Mouse (Mus musculus) skeletal muscle tissue, adult 2 months (tissue): ENCODE results near the gene Hhat.

Experiments
- DNase-seq: peaks from one replicate; pipeline ENCODE4 v3.0.0-alpha.2; 2012; ENCODE audit warnings: low read depth, low spot score

The Hhat gene

DNA sequence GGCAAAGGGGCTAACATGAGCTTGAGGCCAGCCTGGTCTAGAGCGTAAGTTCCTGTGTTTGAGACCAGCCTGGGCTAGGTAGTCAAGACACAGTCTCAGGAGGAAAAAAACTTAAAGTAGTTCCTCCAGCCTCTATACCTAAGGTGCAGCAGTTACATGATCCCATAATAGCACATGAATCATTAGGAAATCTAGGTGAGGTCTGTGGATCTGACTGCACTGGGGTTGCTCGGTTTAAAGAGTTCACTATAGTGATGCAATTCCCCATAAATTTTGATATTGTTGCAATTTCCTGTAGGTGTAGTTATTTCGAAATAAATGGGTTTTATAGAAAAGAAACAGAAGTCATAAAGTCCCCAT lies 26.2 kb downstream of the Hhat start:
- no peak for DNase-seq

DNA sequence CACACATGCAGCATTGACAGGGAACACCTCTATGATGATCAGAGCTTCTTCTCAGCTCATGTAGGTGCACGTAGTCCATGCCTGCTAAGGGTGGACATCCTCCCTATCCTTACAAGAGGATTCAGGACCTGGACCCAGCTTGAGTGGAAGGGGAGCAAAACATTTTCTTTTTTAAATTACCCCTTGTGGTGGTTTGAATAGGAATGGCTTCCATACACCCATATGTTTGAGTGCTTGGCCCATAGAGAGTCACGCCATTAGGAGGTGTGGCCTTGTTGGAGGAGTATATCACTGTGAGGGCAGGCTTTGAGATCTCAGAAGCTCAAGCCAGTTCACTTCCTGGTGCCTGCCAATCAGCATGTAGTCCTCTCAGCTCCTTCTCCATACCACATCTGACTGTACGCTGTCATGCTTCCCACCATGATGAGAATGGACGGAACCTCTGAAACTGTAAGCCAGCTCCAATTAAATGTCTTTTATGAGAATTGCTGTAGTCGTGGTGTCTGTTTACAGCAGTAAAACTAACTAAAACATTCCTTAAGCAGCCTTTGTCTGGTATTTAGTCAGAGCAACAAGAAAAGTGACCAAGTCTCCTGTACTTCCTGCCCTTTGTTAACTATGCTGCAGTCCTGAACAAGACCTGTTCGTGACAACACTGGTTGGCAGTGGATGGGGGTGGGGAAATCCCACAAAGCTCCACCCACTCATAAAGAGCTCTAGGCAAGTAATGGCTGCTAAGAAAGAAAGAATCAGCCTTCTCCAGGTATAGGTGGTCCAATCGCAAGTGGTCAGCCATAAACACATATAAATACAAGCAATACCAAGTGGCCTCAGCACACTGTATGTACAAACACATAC lies 28.4 kb downstream of the Hhat start:
- DNase-seq, result no peak

DNA sequence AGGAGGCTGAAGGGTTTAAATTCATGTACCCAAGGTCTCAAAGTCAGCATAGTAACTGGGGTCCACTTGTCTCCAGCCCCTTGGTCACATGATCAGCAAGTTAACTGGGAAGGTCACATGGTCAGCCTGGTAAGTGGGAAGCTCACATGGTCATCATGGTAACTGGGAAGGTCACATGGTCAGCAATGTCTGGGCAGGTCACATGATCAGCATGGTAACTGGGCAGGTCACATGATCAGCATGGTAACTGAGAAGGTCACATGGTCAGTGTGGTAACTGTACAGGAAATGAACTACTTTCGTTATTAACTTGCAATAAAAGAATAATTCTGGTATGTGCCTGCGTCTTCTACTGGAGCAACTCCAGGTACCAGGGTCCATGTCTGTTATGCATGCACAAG lies 29.1 kb downstream of the Hhat start:
- DNase-seq, result no peak

DNA sequence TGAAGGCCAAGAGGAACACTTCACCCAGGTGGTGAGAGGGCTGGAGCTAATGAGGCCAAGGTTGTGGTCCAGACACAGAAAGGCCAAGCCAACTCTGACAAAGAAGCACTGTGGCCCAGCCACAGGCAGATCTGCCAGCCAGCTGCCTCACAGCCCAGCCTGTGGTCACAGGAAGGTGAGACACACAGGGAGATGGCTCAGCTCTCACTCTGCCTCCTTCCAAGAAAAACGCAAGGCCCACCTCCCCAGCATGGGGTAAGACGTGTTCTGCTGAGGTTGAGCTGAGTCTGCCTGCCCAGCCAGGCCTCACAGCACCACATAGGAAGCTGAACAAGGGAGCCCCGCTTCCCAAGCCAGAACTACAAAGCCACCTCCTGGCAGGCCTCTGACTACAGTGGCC lies 34.5 kb downstream of the Hhat start:
- peak; percentile 10 for DNase-seq

DNA sequence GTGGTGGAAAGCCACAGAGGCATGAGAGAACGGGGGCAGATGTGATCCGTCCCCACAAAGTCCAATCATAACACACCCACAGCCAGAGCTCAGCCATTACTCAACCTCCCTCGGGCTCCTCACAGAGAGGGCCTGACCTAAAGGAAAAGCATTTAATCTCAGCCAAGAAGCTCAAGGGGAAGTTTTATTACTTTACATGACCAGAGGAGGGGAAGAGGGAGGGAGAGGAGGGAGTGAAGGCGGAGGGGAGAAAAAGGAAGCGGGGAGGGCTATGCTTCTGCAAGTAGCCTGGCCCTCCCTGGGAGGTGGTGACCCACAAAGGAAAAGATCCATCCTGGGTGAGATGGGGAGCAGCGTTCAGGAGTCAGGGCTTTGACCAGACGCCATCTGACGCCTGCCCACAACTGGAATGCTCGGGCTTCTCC lies 35.0 kb downstream of the Hhat start:
- peak; percentile 25 for DNase-seq

DNA sequence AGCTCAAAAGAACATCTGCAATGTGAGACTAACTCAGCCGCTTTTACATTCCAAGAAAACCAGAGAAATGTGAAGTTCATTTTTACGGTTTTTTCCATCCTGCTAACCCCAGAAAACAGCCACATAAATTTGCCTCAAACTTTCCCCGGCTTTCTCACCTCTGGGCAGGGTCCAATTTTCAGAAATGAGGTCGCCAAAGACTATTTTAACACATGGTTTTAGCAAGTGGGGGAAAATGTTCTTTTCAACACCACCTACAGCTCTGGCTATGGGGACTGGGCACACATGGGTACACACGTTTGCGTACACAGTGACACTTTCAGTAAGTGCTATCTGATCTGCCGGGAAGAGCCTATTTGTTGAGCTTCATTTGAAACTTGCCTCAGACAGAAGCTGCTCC lies 40.5 kb downstream of the Hhat start:
- DNase-seq, result no peak

DNA sequence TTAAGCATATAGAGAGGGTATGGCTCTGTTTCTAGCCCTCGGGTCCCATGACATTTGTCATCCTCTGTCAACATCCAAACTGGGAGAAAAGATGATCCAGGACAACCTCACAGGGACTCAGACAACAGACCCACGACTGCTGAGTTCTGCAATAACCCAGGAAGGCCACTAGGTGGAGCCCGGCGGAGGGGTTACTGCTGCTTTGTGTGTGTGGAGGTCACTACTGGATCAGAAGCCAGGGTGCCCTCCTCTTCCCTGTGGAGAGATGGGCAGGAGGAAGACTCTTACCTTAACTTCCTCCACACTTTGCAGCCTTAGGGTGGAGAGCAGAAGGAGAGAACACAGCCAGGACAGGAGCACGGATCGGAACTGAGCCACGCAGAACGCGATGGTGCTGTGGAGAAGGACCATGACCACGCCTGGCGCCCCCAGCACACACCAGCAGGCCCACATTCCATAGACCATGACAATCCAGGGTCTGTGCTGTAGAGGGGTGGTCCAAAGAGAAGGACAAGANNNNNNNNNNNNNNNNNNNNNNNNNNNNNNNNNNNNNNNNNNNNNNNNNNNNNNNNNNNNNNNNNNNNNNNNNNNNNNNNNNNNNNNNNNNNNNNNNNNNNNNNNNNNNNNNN lies 43.9 kb downstream of the Hhat start:
- peak; percentile 30 for DNase-seq

DNA sequence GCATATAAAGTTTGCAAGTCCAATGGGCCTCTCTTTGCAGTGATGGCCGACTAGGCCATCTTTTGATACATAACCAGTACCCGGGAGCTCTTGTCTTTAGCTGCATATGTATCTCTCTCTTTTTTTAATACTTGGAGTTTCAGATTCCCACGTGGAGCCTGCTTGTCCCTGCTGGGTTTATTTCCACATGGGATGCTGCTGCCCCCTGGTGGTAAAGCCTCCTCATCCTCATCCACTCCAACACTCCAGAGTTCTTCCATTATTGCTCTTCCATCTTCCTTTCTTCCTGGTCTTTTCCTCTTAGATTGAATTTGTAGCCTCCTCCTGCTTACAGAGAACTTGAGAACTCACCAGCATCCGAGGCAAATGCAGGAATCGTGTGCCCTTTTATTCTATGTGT lies 48.9 kb downstream of the Hhat start:
- DNase-seq, result no peak

DNA sequence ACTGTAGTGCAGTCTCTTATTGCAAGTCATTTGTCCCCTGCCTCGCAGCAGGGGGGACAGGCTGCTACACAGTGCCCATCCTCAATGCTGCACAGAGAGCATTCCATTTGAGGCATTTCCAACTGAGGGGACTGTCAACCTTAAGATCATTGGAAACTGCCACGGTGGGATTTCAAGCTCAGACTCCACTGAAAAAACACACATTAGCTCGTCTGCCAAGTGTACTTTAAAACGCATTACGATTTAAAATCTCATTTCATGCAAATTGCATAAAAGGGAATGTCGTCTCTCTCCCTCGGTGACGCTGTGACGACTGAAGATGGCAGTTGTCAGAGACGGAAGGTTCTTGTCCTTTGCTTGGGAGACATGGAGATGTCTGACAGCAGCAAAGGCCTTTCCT lies 50.9 kb downstream of the Hhat start:
- no peak for DNase-seq

DNA sequence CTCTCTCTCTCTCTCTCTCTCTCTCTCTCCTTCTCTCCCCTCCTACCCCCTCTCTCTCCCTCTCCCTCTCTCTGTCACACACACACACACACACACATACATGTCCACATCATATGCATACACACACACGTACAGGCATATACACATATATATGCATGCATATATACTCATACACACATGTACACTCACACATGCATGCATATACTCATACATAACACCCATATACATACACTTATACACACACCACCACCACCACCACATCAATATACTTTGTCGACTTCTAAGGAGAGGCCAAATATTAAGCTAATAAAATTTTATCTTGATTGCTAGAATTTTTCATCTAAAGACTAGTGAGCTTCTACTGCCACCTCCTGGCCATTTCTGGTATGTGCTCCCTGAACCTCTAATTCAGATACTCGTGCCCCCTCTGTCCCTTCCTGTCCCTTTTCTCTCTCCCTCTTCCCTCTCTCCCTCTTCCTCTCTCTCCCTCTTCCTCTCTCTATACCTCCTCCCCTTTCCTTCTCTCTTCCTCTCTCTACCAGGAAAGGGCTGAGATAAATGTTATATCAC lies 59.2 kb downstream of the Hhat start:
- DNase-seq, result no peak

DNA sequence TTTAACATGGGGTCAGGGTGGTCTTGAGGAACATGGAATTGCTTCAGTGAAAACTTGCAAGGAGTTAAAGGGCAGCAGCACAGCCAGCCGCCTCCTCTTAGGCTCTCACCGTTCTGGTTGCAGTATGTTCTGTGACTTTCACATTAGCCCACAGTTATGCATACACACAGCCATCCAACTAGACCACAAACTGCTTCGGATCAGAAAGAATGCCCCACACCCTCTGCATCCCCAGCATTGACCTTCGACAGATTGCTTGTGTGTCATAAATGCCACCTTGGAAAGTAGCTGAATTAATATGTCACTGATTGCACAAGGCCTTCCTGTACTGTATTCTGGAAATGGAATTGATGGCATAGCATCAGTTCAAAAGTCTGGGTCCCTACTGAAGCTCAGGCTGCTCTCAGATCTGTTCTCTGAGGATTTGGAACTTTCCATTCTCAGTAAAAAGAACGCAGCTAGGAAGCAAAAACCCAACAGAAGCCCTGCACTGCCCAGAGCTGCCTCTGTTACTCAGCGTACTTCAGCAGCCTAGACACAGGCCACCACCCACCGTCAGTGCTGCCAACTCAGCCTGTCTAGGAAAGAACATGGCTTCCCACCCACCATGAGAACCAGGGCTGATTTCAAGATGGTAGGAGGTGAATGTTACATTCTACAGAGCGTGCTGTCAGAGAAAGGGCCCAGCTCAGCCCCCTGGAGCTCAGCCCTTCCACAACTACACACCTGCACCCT lies 70.5 kb downstream of the Hhat start:
- no peak for DNase-seq

DNA sequence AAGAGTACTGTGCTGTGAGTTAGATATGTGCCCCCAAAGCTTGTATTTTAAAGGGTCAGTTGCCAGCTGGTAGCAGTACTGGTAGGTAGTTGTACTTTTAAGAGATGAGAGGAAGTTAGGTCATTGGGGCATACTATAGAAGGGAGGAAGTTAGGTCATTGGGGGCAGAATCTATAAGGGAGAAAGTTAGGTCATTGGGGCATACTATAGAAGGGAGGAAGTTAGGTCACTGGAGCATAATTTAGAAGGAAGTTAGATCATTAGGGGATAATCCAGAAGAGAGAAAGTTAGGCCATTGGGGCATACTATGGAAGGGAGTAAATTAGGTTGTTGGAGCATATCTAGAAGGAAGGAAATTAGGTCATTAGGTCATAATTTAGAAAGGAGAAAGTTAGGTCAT lies 71.9 kb downstream of the Hhat start:
- no peak for DNase-seq

DNA sequence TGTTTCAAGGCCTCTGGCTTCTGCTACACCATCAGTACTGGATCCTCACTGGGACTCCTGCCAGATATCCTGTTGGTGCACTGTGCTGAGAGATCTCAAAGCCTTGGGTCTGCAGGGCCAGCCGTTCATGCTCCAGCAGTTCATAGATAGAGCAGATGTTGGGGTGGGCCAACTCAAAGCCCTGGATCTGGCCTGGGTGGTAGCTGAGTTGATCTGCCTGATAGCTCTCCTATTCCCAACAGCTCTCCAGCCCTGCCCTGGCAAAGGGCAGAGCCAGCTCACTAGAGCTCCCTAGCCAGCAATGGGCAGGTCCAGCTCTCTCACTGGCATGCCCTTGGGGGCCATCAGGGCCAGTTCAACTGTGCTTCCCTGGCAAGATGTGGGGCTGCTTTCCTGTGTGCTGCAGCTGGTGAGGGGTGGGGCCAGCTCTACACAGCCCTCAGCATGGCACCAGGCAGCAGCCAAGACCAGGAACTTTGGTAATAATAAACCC lies 74.6 kb downstream of the Hhat start:
- DNase-seq, result no peak

DNA sequence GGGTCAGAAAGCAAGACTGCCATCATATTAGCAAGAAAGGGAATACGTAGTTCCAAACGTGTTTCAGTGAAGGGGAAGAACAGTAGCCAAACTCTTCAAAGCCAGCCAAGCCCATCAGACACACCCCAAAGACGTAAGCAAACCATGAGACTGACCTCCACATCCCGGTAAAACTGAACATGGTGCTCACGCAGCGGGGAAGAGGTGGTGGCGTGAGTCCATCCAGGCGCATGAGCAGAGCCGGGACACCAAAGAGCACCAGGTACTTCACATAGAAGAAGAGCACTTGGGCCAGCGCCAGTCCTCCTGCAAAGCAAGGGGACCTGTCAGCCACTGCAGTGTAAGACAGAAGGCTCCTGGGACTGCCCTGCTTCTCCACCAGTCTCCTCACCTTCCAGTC lies 77.4 kb downstream of the Hhat start:
- DNase-seq, result no peak

DNA sequence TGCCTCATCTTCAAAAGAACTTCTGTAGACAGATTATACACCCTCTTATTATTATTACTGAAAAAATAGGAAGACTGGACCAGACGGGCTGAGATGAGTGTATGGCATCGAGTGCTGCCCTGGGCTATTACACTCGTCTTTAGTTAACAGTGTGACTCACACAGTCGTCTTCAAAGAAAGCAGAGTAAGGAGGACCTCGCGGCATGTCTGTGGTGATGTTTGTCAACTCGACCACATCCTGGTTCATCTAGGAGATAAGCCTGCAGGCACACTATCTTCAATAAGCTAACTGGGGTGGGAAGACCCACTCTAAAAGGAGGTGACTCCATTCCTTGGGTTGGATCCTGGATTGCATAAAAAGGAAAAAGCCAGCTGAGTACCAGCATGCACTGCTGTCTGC lies 78.0 kb downstream of the Hhat start:
- DNase-seq, result no peak

DNA sequence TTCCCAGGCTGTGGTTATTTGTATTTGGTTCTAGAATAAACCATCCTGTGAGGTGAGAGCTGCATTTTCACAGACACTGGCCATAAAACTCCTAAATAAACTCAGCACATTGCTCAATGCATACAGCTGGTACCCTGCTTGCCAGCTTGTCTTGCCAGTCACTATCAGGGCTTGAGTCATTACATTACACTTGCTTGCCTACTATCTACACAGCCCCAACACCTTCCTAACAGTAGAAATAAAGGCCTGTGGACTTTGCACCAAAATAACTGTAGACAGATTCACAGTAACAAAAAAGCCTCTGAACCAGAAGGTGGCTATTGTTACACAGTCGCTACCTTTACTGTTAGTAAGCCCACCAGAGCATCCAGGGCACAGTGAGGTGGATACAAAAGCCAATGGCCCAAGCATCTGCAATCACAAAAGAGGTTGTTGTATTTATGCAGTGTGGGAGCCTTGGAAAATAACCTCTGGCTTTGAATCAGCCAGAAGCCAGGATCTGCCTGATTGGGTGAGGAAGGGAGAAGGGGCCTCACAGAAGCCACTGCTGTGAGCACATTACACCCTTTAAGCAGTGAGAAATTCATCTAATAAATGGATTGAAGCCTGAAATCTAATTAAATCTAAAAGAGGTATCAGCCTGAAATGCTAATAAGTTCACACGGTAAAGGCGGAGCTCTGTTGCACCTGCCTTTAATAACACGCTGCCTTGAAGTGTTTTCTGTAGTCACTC lies 88.6 kb downstream of the Hhat start:
- DNase-seq, result no peak

DNA sequence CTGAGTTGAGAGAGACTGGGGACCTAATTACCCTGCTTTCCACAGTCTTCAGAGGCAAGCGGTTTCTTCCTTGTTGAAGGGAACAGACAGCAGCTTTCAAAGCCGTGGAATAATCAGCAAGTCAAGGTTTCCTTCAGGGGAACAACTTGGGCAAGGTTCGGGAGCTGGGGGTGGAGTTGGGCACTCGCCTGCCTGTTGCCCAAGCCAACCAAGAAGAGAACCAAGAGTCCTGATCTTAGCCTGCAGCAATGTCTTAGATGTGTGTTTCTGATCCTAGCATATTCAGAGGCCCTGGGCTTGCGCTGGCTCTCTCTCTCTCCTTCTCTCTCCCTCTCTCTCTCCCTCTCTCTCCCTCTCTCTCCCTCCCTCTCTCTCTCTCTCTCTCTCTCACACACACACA lies 93.8 kb downstream of the Hhat start:
- DNase-seq, result no peak

DNA sequence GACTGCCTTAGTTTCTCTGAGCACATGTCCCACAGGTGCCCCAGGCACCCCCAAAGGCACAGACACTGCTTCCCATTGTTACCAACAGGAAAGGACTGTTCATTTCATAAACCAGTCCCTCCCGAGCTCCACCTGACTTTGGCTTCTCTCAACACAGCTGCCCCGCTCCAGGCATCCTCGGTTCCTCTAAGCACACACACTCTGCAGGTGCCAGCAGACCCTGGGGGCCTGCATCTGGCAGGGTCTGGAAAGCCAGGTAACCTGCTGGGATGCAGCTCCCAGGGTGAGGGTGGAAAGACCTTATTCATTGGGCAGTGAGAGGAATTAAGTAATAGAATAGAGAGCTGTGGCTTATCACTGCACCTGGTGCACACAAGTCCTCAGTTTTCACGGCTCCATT lies 107.4 kb downstream of the Hhat start:
- DNase-seq, result no peak

DNA sequence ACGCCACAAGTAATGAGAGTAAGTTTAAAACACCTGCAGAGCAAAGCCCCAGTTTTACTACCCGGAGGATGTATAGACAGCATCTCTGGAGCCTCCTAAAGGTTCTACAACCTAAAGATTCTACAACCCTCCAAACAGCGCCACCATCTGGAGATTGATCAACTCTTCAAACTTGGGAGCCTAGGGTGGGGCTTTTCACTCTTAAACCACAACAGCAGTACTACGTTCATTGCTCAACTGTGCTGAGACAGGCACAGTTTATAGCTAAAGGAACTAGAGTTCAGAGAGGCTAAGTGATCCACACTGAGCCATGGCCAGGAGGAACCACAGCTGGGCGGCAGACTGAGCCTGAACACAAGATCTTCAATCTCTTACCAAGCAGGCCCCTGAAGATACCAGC lies 107.9 kb downstream of the Hhat start:
- no peak for DNase-seq

DNA sequence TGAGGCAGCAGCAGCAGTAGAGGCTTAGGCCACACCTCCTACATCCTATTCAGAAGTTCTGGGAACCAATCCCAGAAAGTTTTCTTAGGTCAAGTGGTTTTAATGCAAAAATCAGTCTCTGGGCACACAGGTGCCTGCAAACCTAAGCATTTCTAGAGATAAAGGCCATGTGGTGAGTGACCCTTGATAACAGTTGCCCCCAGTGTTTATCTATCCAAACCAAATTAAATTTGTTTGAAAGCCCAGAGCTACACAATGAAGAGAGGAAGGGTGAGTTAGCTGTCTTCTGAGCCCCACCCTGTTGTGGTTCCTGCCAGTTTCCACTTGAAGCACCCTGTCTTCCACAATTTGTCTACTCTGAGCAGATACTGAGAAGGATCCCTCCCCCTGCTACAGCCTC lies 109.4 kb downstream of the Hhat start:
- no peak for DNase-seq

DNA sequence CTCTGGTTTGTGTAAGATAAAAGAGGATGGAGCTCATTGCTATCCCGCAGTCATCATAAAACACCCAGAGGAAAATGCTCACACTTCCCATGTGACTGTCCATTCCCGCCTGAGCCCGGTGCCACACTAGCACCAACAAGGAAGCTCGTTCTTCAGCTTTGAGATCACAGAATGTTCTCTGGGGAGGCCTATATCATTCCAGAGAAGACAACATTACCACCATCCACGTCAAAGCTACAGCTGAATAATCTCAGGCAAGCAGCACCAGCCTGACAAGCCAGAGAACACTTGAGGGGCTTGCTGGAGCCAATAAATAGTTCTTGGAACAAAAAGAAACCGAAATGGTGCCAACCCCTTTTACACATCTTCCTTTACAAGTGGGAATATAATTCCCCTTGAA lies 113.6 kb downstream of the Hhat start:
- no peak for DNase-seq
